Mouse (Mus musculus) liver, embryonic 14.5 days (tissue): ENCODE results near the gene Ift74. TPM values are rescaled to one million over a fixed set of nuclear protein-coding genes. Genes with fewer than 3 reads are reported as not detected.

Experiments
- ATAC-seq: fragments of 200-750 bp; cut with Nextera tagmentation; 2 replicates; pipeline ENCODE4 v1.8.0; 2017; ENCODE audit warnings: moderate number of reproducible peaks, mild to moderate bottlenecking, moderate library complexity; ENCODE audit not compliant: insufficient read depth
- DNase-seq, 3 experiments: peaks; one replicate each; pipeline ENCODE4 v3.0.0-alpha.2; 2012 to 2013; ENCODE audit warnings: low read depth in 3 of 3, low spot score in 3 of 3
- H3K27ac ChIP-seq: fragments of 300-500 bp; sonication (generic); 2 replicates; pipeline ENCODE4 v1.5.1; 2014; ENCODE audit warnings: moderate library complexity, mild to moderate bottlenecking, control low read depth, inconsistent platforms
- H3K27me3 ChIP-seq: fragments of 300-500 bp; sonication (generic); 2 replicates; pipeline ENCODE4 v1.6.1; 2014; ENCODE audit warnings: mild to moderate bottlenecking, low read length, moderate library complexity; ENCODE audit not compliant: control insufficient read depth, insufficient read depth
- H3K36me3 ChIP-seq: fragments of 300-500 bp; sonication (generic); replicated peaks from 2 replicates; pipeline ENCODE4 v1.6.1; 2014; ENCODE audit warnings: low read depth; ENCODE audit not compliant: control insufficient read depth, insufficient read depth
- H3K4me1 ChIP-seq, 2 experiments: fragments of 200-500 bp in 1 of 2; fragments of 300-500 bp in 1 of 2; sonication (generic) in 1 of 2; replicated peaks; 2 replicates each; pipeline ENCODE4 v1.6.1; 2012 to 2014; ENCODE audit warnings: antibody characterized with exemption in 1 of 2, inconsistent platforms in 1 of 2, low read length in 1 of 2; ENCODE audit not compliant: control insufficient read depth in 2 of 2, insufficient read depth in 2 of 2
- H3K4me2 ChIP-seq: fragments of 300-500 bp; sonication (generic); 2 replicates; pipeline ENCODE4 v1.6.1; 2014; ENCODE audit warnings: low read depth, mild to moderate bottlenecking, control low read depth, moderate library complexity
- H3K4me3 ChIP-seq, 2 experiments: fragments of 200-500 bp in 1 of 2; fragments of 300-500 bp in 1 of 2; sonication (generic) in 1 of 2; 2 replicates each; pipeline ENCODE4 v1.5.1; 2012 to 2014; ENCODE audit warnings: low read depth in 2 of 2, low read length in 2 of 2, mild to moderate bottlenecking in 2 of 2, control low read depth in 1 of 2, inconsistent platforms in 1 of 2, moderate library complexity in 1 of 2; ENCODE audit not compliant: insufficient read depth in 1 of 2
- H3K9ac ChIP-seq: fragments of 300-500 bp; sonication (generic); replicated peaks from 2 replicates; pipeline ENCODE4 v1.6.1; 2014; ENCODE audit warnings: mild to moderate bottlenecking, control low read depth, moderate library complexity
- H3K9me3 ChIP-seq: fragments of 300-500 bp; sonication (generic); 2 replicates; pipeline ENCODE4 v1.6.1; 2016; ENCODE audit warnings: low read length, mixed read lengths; ENCODE audit not compliant: control insufficient read depth
- CTCF ChIP-seq: IDR thresholded peaks from 2 replicates; pipeline ENCODE4 v1.5.1; 2016; ENCODE audit warnings: antibody characterized with exemption, low read depth, control low read depth
- EP300 ChIP-seq: IDR thresholded peaks from 2 replicates; pipeline ENCODE4 v1.6.1; 2016; ENCODE audit warnings: antibody characterized with exemption, low read depth
- WGBS: fragments of 180-500 bp; shearing (Covaris S2); extraction: QIAGEN DNeasy Blood & Tissue Kit; methylation state at CpG from one replicate; pipeline ENCODE4 v1.1.7; 2014; ENCODE audit not compliant: insufficient replicate concordance; 5-methylcytosine and 5-hydroxymethylcytosine counted together
- polyA plus RNA-seq, 2 experiments: library from polyadenylated mRNA; depleted of rRNA in 1 of 2; stranded (reverse) in 1 of 2; unstranded in 1 of 2; fragments of >200 nt; fragmentation: Nextera tagmentation in 1 of 2; extraction: Ambion mirVana in 1 of 2; gene quantifications; 2 replicates each; pipeline versions ENCODE4 v1.2.1 to v1.2.3; 2012 to 2014

Ift74 gene
- polyA plus RNA-seq (2012; rRNA removed): 1.0 and 2.0 TPM in 2 replicates
- polyA plus RNA-seq (2014; fragmentation: Nextera tagmentation; extraction: Ambion mirVana): 2.4 and 2.8 TPM in 2 replicates

- H3K4me1 ChIP-seq: peaks cover 6 to 13% of the 10 kb centered on the region in 2 experiments
- peak within 1 kb of the TSS; percentile 73 to 94 for H3K4me3 ChIP-seq
- 2% methylated on average over 29 of the region's 29 CpGs for WGBS
- H3K9me3 ChIP-seq: no peaks in the 10 kb centered on the region
- H3K9ac ChIP-seq: peak within 1 kb of the TSS; percentile 60
- peak; percentile 96 for ATAC-seq
- H3K36me3 ChIP-seq: no peaks in the 10 kb centered on the region
- no peaks in the 10 kb centered on the region for H3K27me3 ChIP-seq
- H3K27ac ChIP-seq: no peak within 1 kb of the TSS
- TF ChIP-seq EP300 (peak; percentile 30), CTCF (no peak)
- DNase-seq: peak; percentile 86 to 89 (median 89)
- H3K4me2 ChIP-seq: peak within 1 kb of the TSS; percentile 91
Measured at GRCm38 (mm10) chr4:94613972-94614626, at the start of gene Ift74. Ift74 (plus strand) TSS chr4:94614491.

GRCm38 (mm10) chr4:94572677-94573076 lies 41.6 kb upstream of the Ift74 start:
- no peaks in the 10 kb centered on the region for H3K9me3 ChIP-seq
- no peak overlapping the region for H3K4me3 ChIP-seq
- ATAC-seq: no peak
- H3K4me2 ChIP-seq: no peak overlapping the region
- no peak overlapping the region for H3K27ac ChIP-seq
- no peak for TF ChIP-seq CTCF
- peaks cover 3% of the 10 kb centered on the region for H3K36me3 ChIP-seq
- no peak overlapping the region for H3K9ac ChIP-seq
- no peak for DNase-seq
- WGBS: 86% methylated on average over 4 of the region's 4 CpGs
- H3K4me1 ChIP-seq: no peaks in the 10 kb centered on the region
- no peaks in the 10 kb centered on the region for H3K27me3 ChIP-seq

GRCm38 (mm10) chr4:94591765-94592381 lies 22.4 kb upstream of the Ift74 start:
- 29% methylated on average over 4 of the region's 4 CpGs for WGBS

GRCm38 (mm10) chr4:94592709-94593108 lies 21.6 kb upstream of the Ift74 start:
- no peak for ATAC-seq
- H3K27ac ChIP-seq: no peak overlapping the region
- TF ChIP-seq EP300 (no peak), CTCF (no peak)
- no peak overlapping the region for H3K4me2 ChIP-seq
- H3K4me1 ChIP-seq: peaks cover 2 to 4% of the 10 kb centered on the region in 2 experiments; a peak in 2 of 4 replicates
- H3K36me3 ChIP-seq: no peaks in the 10 kb centered on the region
- no peak overlapping the region for H3K9ac ChIP-seq
- H3K9me3 ChIP-seq: no peaks in the 10 kb centered on the region
- DNase-seq: no peak
- H3K4me3 ChIP-seq: no peak overlapping the region
- no peaks in the 10 kb centered on the region for H3K27me3 ChIP-seq

More at GRCm38 (mm10) chr4:94591765-94592381, 22.4 kb upstream of the Ift74 start:
- H3K9me3 ChIP-seq: no peaks in the 10 kb centered on the region
- no peaks in the 10 kb centered on the region for H3K36me3 ChIP-seq
- no peak overlapping the region for H3K4me3 ChIP-seq
- DNase-seq (no peak), ATAC-seq (0 out of 2 replicates have a peak, but pooled peaks have one; percentile 23)
- H3K27me3 ChIP-seq: no peaks in the 10 kb centered on the region
- peaks cover 2 to 4% of the 10 kb centered on the region in 2 experiments; a peak in 2 of 4 replicates for H3K4me1 ChIP-seq
- TF ChIP-seq EP300 (no peak), CTCF (no peak)
- no peak overlapping the region for H3K4me2 ChIP-seq
- no peak overlapping the region for H3K27ac ChIP-seq
- H3K9ac ChIP-seq: no peak overlapping the region

- Histone ChIP-seq H3K9me3 (no peaks in the 10 kb centered on the region), H3K4me1 (peaks cover 2 to 4% of the 10 kb centered on the region in 2 experiments; a peak in 2 of 4 replicates), H3K9ac (no peak overlapping the region), H3K27ac (no peak overlapping the region), H3K4me2 (peak overlapping the region; percentile 89), H3K27me3 (no peaks in the 10 kb centered on the region), H3K36me3 (no peaks in the 10 kb centered on the region), H3K4me3 (peak overlapping the region in 1 of 2 experiments; percentile 64; a peak in 2 of 4 replicates)
- 65% methylated on average over 4 of the region's 4 CpGs for WGBS
- DNase-seq (peak in 1 of 3 experiments; percentile 4), ATAC-seq (no peak)
- TF ChIP-seq CTCF (peak; percentile 32; the same call in 1 of the 2 replicates), EP300 (no peak)
Measured at GRCm38 (mm10) chr4:94601395-94601794, 12.9 kb upstream of the Ift74 start.
